Mouse (Mus musculus): Measurements from ENCODE around the gene Zswim4. TPM values are rescaled to one million over a fixed set of nuclear protein-coding genes. Genes with fewer than 3 reads are reported as not detected.

Zswim4 gene
- polyA plus RNA-seq, 1 experiment from 2014 or later, result 9.7 TPM

- ATAC-seq (ENCODE audit: insufficient read depth, low FRiP score), result no peak
These were observed 47.3 kb downstream of the Zswim4 start for GRCm38 (mm10) chr8:84189603-84190002.

DNA sequence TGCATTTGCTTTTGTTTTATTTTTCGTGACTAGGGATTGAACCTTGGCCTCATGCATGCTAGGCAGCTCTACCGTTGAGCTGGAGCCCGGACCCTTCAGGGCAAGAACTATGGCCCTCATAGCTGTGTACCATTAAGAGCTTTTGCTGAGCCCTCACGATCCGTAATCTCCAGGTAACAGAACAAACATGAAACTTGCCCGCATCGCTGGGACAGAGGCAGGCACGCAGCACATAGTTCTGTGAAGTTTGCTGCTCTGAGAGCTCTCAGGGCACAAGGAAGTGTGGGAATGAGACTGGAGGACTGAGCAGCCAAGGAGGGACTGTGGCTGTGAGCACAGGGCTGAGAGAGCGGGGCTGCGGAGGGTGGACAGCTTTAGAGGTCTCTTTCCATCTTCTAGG lies 48.2 kb downstream of the Zswim4 start:
- no peak for ATAC-seq (ENCODE audit: insufficient read depth, low FRiP score)
- 66% methylated on average over 10 of the region's 10 CpGs for WGBS
- peaks cover 25% of the 10 kb centered on the region for H3K4me1 ChIP-seq (ENCODE audit: control insufficient read depth, insufficient read depth, low read length)

More at GRCm38 (mm10) chr8:84189603-84190002, 47.3 kb downstream of the Zswim4 start:
- Histone ChIP-seq H3K4me2 (ENCODE audit: low read depth, low read length) (no peak overlapping the region), H3K4me1 (ENCODE audit: control insufficient read depth, insufficient read depth, low read length) (peaks cover 19% of the 10 kb centered on the region), H3K27ac (ENCODE audit: low read length) (no peak overlapping the region), H3K36me3 (ENCODE audit: control insufficient read depth, insufficient read depth, low read length) (no peaks in the 10 kb centered on the region), H3K27me3 (ENCODE audit: control insufficient read depth, insufficient read depth, low read length) (no peaks in the 10 kb centered on the region), H3K9me3 (replicated peaks; ENCODE audit: control insufficient read depth, low read length) (no peaks in the 10 kb centered on the region), H3K9ac (ENCODE audit: low read length) (0 out of 2 replicates have a peak overlapping the region, but pooled peaks have one; percentile 41), H3K4me3 (replicated peaks; ENCODE audit: low read length) (no peak overlapping the region)
- 57% methylated on average over 4 of the region's 4 CpGs for WGBS

GRCm38 (mm10) chr8:84187065-84187755 lies 49.6 kb downstream of the Zswim4 start:
- ATAC-seq (ENCODE audit: insufficient read depth, low FRiP score), result no peak

More for the DNA sequence above, 48.2 kb downstream of the Zswim4 start:
- Histone ChIP-seq H3K4me2 (ENCODE audit: low read depth, low read length) (no peak overlapping the region), H3K27me3 (ENCODE audit: control insufficient read depth, insufficient read depth, low read length) (no peaks in the 10 kb centered on the region), H3K27ac (ENCODE audit: low read length) (peak overlapping the region; percentile 24; the same call in 1 of the 2 replicates), H3K4me3 (replicated peaks; ENCODE audit: low read length) (no peak overlapping the region), H3K9me3 (replicated peaks; ENCODE audit: control insufficient read depth, low read length) (no peaks in the 10 kb centered on the region), H3K9ac (ENCODE audit: low read length) (no peak overlapping the region), H3K36me3 (ENCODE audit: control insufficient read depth, insufficient read depth, low read length) (no peaks in the 10 kb centered on the region)

GRCm38 (mm10) chr8:84186547-84186946 lies 50.3 kb downstream of the Zswim4 start:
- WGBS, result 0% methylated on average over 12 of the region's 12 CpGs

More at GRCm38 (mm10) chr8:84187065-84187755, 49.6 kb downstream of the Zswim4 start:
- Histone ChIP-seq H3K27ac (ENCODE audit: low read length) (peak overlapping the region; percentile 46; the same call in 1 of the 2 replicates), H3K9ac (ENCODE audit: low read length) (peak overlapping the region; percentile 65), H3K4me1 (ENCODE audit: control insufficient read depth, insufficient read depth, low read length) (peaks cover 28% of the 10 kb centered on the region), H3K4me3 (replicated peaks; ENCODE audit: low read length) (peak overlapping the region; percentile 41), H3K36me3 (ENCODE audit: control insufficient read depth, insufficient read depth, low read length) (no peaks in the 10 kb centered on the region), H3K4me2 (ENCODE audit: low read depth, low read length) (peak overlapping the region; percentile 75), H3K27me3 (ENCODE audit: control insufficient read depth, insufficient read depth, low read length) (no peaks in the 10 kb centered on the region), H3K9me3 (replicated peaks; ENCODE audit: control insufficient read depth, low read length) (no peaks in the 10 kb centered on the region)
- WGBS, result 6% methylated on average over 21 of the region's 21 CpGs

GRCm38 (mm10) chr8:84185117-84185516 lies 51.7 kb downstream of the Zswim4 start, which contains the start of gene Nanos3:
Gene Nanos3 (minus strand): TSS chr8:84185217.
- Histone ChIP-seq H3K9me3 (replicated peaks; ENCODE audit: control insufficient read depth, low read length) (no peaks in the 10 kb centered on the region), H3K4me3 (replicated peaks; ENCODE audit: low read length) (peak within 1 kb of the TSS; percentile 73), H3K36me3 (ENCODE audit: control insufficient read depth, insufficient read depth, low read length) (no peaks in the 10 kb centered on the region), H3K27me3 (ENCODE audit: control insufficient read depth, insufficient read depth, low read length) (no peaks in the 10 kb centered on the region), H3K4me1 (ENCODE audit: control insufficient read depth, insufficient read depth, low read length) (peaks cover 37% of the 10 kb centered on the region), H3K9ac (ENCODE audit: low read length) (peak within 1 kb of the TSS; percentile 95), H3K27ac (ENCODE audit: low read length) (peak within 1 kb of the TSS; percentile 64; the same call in 1 of the 2 replicates), H3K4me2 (ENCODE audit: low read depth, low read length) (peak within 1 kb of the TSS; percentile 88)
- no peak for ATAC-seq (ENCODE audit: insufficient read depth, low FRiP score)
- WGBS, result 94% methylated on average over 7 of the region's 7 CpGs

More at GRCm38 (mm10) chr8:84186547-84186946, 50.3 kb downstream of the Zswim4 start:
- H3K36me3 ChIP-seq (ENCODE audit: control insufficient read depth, insufficient read depth, low read length), result no peaks in the 10 kb centered on the region
- 0 out of 2 replicates have a peak, but pooled peaks have one; percentile 18 for ATAC-seq (ENCODE audit: insufficient read depth, low FRiP score)
- peak overlapping the region; percentile 65 for H3K9ac ChIP-seq (ENCODE audit: low read length)
- peak overlapping the region; percentile 75 for H3K4me2 ChIP-seq (ENCODE audit: low read depth, low read length)
- H3K9me3 ChIP-seq (replicated peaks; ENCODE audit: control insufficient read depth, low read length), result no peaks in the 10 kb centered on the region
- H3K27me3 ChIP-seq (ENCODE audit: control insufficient read depth, insufficient read depth, low read length), result no peaks in the 10 kb centered on the region
- peaks cover 26% of the 10 kb centered on the region for H3K4me1 ChIP-seq (ENCODE audit: control insufficient read depth, insufficient read depth, low read length)
- peak overlapping the region; percentile 41 for H3K4me3 ChIP-seq (replicated peaks; ENCODE audit: low read length)
- H3K27ac ChIP-seq (ENCODE audit: low read length), result peak overlapping the region; percentile 46; the same call in 1 of the 2 replicates

- no peaks in the 10 kb centered on the region for H3K9me3 ChIP-seq (replicated peaks; ENCODE audit: control insufficient read depth, low read length)
- peak overlapping the region; percentile 64 for H3K27ac ChIP-seq (ENCODE audit: low read length)
- peak overlapping the region; percentile 95 for H3K9ac ChIP-seq (ENCODE audit: low read length)
- no peaks in the 10 kb centered on the region for H3K36me3 ChIP-seq (ENCODE audit: control insufficient read depth, insufficient read depth, low read length)
- peak; percentile 23 for ATAC-seq (ENCODE audit: insufficient read depth, low FRiP score)
- H3K4me1 ChIP-seq (ENCODE audit: control insufficient read depth, insufficient read depth, low read length), result peaks cover 43% of the 10 kb centered on the region
- H3K4me2 ChIP-seq (ENCODE audit: low read depth, low read length), result peak overlapping the region; percentile 88
- no peaks in the 10 kb centered on the region for H3K27me3 ChIP-seq (ENCODE audit: control insufficient read depth, insufficient read depth, low read length)
- 14% methylated on average over 21 of the region's 21 CpGs for WGBS
- H3K4me3 ChIP-seq (replicated peaks; ENCODE audit: low read length), result peak overlapping the region; percentile 73
These were observed 52.5 kb downstream of the Zswim4 start for GRCm38 (mm10) chr8:84184085-84185043.

DNA sequence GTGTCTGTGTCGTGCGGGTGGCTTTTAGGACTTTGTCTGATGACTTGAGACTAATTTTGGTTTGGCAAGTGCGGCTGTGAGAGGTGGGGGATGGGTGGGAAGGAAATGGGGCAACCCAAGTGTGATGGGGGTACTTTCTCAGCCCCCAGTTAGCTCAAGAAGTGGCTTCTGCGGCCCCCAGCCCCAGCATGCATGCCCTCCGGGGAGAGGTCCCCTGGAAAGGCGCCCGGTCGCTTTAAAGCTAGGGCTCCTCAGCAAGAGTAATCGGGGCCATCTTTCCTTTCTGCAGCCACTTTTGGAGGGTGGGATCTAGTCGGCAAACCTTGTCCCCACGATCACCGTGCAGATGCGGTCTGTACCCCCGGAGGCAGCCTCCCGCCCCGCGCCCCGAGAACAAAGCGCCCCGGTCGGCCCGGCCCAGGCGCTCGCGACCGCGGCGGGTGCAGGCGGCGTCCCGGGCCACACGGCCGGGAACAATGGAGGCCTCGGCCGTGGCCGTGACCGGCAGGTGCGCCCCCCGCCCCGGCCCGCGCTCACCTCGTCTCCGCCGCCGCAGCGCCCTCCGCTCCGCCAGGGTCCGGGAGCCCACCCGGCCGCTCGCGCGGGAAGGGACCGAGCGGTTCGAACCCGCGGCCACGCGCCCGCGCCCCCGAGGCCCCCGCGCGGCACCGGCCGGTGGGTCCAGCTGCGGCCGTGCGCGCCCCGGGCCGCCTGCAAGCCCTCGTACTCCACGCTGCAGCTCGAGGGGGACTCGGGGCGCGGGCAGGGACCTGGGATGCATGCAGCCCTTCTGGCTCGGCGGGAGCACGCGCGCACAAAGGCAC lies 53.4 kb downstream of the Zswim4 start:
- Histone ChIP-seq H3K9ac (ENCODE audit: low read length) (peak overlapping the region; percentile 95), H3K27me3 (ENCODE audit: control insufficient read depth, insufficient read depth, low read length) (no peaks in the 10 kb centered on the region), H3K4me3 (replicated peaks; ENCODE audit: low read length) (peak overlapping the region; percentile 73), H3K9me3 (replicated peaks; ENCODE audit: control insufficient read depth, low read length) (no peaks in the 10 kb centered on the region), H3K36me3 (ENCODE audit: control insufficient read depth, insufficient read depth, low read length) (no peaks in the 10 kb centered on the region), H3K27ac (ENCODE audit: low read length) (peak overlapping the region; percentile 64), H3K4me2 (ENCODE audit: low read depth, low read length) (peak overlapping the region; percentile 88), H3K4me1 (ENCODE audit: control insufficient read depth, insufficient read depth, low read length) (peaks cover 43% of the 10 kb centered on the region)
- under 1% methylated on average over 83 of the region's 87 CpGs for WGBS
- 0 out of 2 replicates have a peak, but pooled peaks have one; percentile 6 for ATAC-seq (ENCODE audit: insufficient read depth, low FRiP score)

GRCm38 (mm10) chr8:84182833-84183232 lies 54.0 kb downstream of the Zswim4 start:
- no peaks in the 10 kb centered on the region for H3K9me3 ChIP-seq (replicated peaks; ENCODE audit: control insufficient read depth, low read length)
- H3K9ac ChIP-seq (ENCODE audit: low read length), result peak overlapping the region; percentile 95
- H3K27ac ChIP-seq (ENCODE audit: low read length), result no peak overlapping the region; the same call in 1 of the 2 replicates
- ATAC-seq (ENCODE audit: insufficient read depth, low FRiP score), result no peak
- 31% methylated on average over 4 of the region's 4 CpGs for WGBS
- peak overlapping the region; percentile 88 for H3K4me2 ChIP-seq (ENCODE audit: low read depth, low read length)
- no peaks in the 10 kb centered on the region for H3K27me3 ChIP-seq (ENCODE audit: control insufficient read depth, insufficient read depth, low read length)
- H3K4me3 ChIP-seq (replicated peaks; ENCODE audit: low read length), result peak overlapping the region; percentile 73
- peaks cover 43% of the 10 kb centered on the region for H3K4me1 ChIP-seq (ENCODE audit: control insufficient read depth, insufficient read depth, low read length)
- H3K36me3 ChIP-seq (ENCODE audit: control insufficient read depth, insufficient read depth, low read length), result no peaks in the 10 kb centered on the region
